Mouse (Mus musculus): Measurements from ENCODE around the gene Rhox4a. TPM values are rescaled to one million over a fixed set of nuclear protein-coding genes. Genes with fewer than 3 reads are reported as not detected.
"Not testable (repeated sequence)": the region's sequence is repeated elsewhere in the genome, so short reads cannot be mapped to it uniquely, and the experiment has no call there.

The Rhox4a gene
- total RNA-seq (2015; ENCODE audit: low replicate concordance) (not detected in 2 replicates), total RNA-seq (2017; ENCODE audit: low replicate concordance) (not detected in 2 replicates)

DNA sequence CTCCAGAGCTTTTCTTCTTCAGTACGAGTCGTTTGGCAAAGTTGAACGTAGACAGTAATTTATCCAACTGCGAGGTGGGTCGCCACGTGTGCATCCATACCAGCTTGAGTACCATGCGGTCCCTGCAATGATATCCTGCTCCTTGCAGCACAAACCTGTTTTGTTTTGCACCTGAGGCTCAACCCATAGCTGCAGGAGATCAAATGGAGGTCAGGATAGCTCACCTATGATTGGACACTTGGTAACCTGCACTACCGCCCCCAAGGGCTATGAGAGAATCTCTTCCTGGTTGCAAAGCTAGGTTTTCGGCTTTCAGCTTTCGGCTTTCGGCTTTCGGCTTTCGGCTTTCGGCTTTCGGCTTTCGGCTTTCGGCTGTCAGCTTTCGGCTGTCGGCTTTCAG is at the start of gene Rhox4a:
TSS of gene Rhox4a (plus strand) at position 301 of the 400 bp plus-strand sequence.
- not testable (repeated sequence) for ATAC-seq (replicated peaks; ENCODE audit: low FRiP score, poor library complexity, severe bottlenecking)

DNA sequence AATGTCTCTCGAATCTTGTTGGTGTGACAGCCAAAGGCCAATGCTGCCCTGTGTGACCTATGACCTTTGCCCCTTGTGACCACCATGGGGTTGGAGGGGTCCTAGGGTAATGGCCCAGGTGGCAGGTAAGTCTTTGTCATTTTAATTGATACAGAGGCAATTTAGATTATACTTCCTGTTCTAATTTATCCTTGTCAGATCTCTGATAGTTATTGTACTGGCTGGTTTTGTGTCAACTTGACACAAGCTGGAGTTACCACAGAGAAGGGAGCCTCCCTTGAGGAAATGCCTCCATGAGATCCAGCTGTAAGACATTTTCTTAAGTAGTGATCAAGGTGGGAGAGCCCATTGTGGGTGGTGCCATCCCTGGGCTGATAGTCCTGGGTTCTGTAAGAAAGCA is 43.0 kb upstream of the Rhox4a start, which contains the start of gene Rhox1:
TSS of gene Rhox1 (minus strand) at position 101 of the 400 bp plus-strand sequence.
- not testable (repeated sequence) for ATAC-seq (replicated peaks; ENCODE audit: low FRiP score, poor library complexity, severe bottlenecking)

GRCm38 (mm10) chrX:37244676-37245075 is 20.5 kb upstream of the Rhox4a start, which contains the start of gene Rhox2a:
TSS of gene Rhox2a (plus strand) at chrX:37244976.
- not testable (repeated sequence) for ATAC-seq (replicated peaks; ENCODE audit: low FRiP score, poor library complexity, severe bottlenecking)

DNA sequence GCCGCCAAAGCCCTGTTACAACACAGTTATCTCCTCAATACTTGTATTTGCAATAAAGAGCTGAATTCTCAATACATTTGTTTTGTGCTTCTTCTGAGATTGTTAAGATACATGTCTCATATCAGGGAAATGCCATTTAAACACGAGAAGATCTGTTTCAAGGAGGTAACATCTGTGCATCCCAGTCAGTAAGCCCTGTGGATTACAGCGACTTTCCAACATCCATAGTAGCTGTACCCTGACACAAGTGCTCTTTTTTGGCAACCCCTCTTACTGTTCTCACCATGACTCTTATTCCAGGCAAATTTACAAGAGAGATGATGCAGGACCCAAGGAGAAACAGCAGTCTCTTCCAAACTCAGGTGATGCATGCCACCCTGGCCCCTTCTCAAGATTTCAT is 15.5 kb upstream of the Rhox4a start, which contains the start of gene Rhox3a:
TSS of gene Rhox3a (plus strand) at position 301 of the 400 bp plus-strand sequence.
- not testable (repeated sequence) for ATAC-seq (replicated peaks; ENCODE audit: low FRiP score, poor library complexity, severe bottlenecking)

Other genes starting within 250 kb of the Rhox4a start
- gene Sowahd, start 216.5 kb upstream of the Rhox4a start, total RNA-seq (2015; ENCODE audit: low replicate concordance) = not detected in 2 replicates
- gene Sowahd, start 216.5 kb upstream of the Rhox4a start, total RNA-seq (2017; ENCODE audit: low replicate concordance) = not detected in 2 replicates
- 436 and 515 TPM in 2 replicates for gene Rpl39, start 179.9 kb upstream of the Rhox4a start, total RNA-seq (2015; ENCODE audit: low replicate concordance)
- gene Rpl39, start 179.9 kb upstream of the Rhox4a start, total RNA-seq (2017; ENCODE audit: low replicate concordance) = 335 and 802 TPM in 2 replicates
- gene Upf3b, start 155.0 kb upstream of the Rhox4a start, total RNA-seq (2015; ENCODE audit: low replicate concordance) = 55.1 and 75.5 TPM in 2 replicates
- 74.7 and 95.0 TPM in 2 replicates for gene Upf3b, start 155.0 kb upstream of the Rhox4a start, total RNA-seq (2017; ENCODE audit: low replicate concordance)
- gene Nkap, start 138.5 kb upstream of the Rhox4a start, total RNA-seq (2015; ENCODE audit: low replicate concordance) = 6.8 and 14.3 TPM in 2 replicates
- gene Nkap, start 138.5 kb upstream of the Rhox4a start, total RNA-seq (2017; ENCODE audit: low replicate concordance) = 9.7 and 57.9 TPM in 2 replicates
- gene Akap14, start 96.5 kb upstream of the Rhox4a start, total RNA-seq (2015; ENCODE audit: low replicate concordance) = not detected in 2 replicates
- gene Akap14, start 96.5 kb upstream of the Rhox4a start, total RNA-seq (2017; ENCODE audit: low replicate concordance) = not detected in 2 replicates
- 26.3 and 59.5 TPM in 2 replicates for gene Ndufa1, start 74.2 kb upstream of the Rhox4a start, total RNA-seq (2015; ENCODE audit: low replicate concordance)
- gene Ndufa1, start 74.2 kb upstream of the Rhox4a start, total RNA-seq (2017; ENCODE audit: low replicate concordance) = 51.6 and 63.5 TPM in 2 replicates
- gene Rnf113a1, start 74.1 kb upstream of the Rhox4a start, total RNA-seq (2015; ENCODE audit: low replicate concordance) = 1.4 and 2.1 TPM in 2 replicates
- not detected in 2 replicates for gene Rnf113a1, start 74.1 kb upstream of the Rhox4a start, total RNA-seq (2017; ENCODE audit: low replicate concordance)
- not detected in 2 replicates for gene Gm9, start 54.3 kb upstream of the Rhox4a start, total RNA-seq (2015; ENCODE audit: low replicate concordance)
- gene Gm9, start 54.3 kb upstream of the Rhox4a start, total RNA-seq (2017; ENCODE audit: low replicate concordance) = not detected in 2 replicates
- not detected in 2 replicates for gene Rhox1, start 43.1 kb upstream of the Rhox4a start, total RNA-seq (2015; ENCODE audit: low replicate concordance)
- not detected in 2 replicates for gene Rhox1, start 43.1 kb upstream of the Rhox4a start, total RNA-seq (2017; ENCODE audit: low replicate concordance)
- gene Rhox2a, start 20.4 kb upstream of the Rhox4a start, total RNA-seq (2015; ENCODE audit: low replicate concordance) = not detected in 2 replicates
- gene Rhox2a, start 20.4 kb upstream of the Rhox4a start, total RNA-seq (2017; ENCODE audit: low replicate concordance) = not detected in 2 replicates
- gene Rhox3a, start 15.4 kb upstream of the Rhox4a start, total RNA-seq (2015; ENCODE audit: low replicate concordance) = not detected in 2 replicates
- gene Rhox3a, start 15.4 kb upstream of the Rhox4a start, total RNA-seq (2017; ENCODE audit: low replicate concordance) = not detected in 2 replicates
- not detected in 2 replicates for gene Rhox3a2, start 114.7 kb downstream of the Rhox4a start, total RNA-seq (2015; ENCODE audit: low replicate concordance)
- not detected in 2 replicates for gene Rhox3a2, start 114.7 kb downstream of the Rhox4a start, total RNA-seq (2017; ENCODE audit: low replicate concordance)
- not detected in 2 replicates for gene Rhox4a2, start 125.5 kb downstream of the Rhox4a start, total RNA-seq (2015; ENCODE audit: low replicate concordance)
- not detected in 2 replicates for gene Rhox4a2, start 125.5 kb downstream of the Rhox4a start, total RNA-seq (2017; ENCODE audit: low replicate concordance)
- gene Rhox2b, start 146.7 kb downstream of the Rhox4a start, total RNA-seq (2015; ENCODE audit: low replicate concordance) = not detected in 2 replicates
- not detected in 2 replicates for gene Rhox2b, start 146.7 kb downstream of the Rhox4a start, total RNA-seq (2017; ENCODE audit: low replicate concordance)
- gene Rhox4b, start 167.2 kb downstream of the Rhox4a start, total RNA-seq (2015; ENCODE audit: low replicate concordance) = not detected in 2 replicates
- gene Rhox4b, start 167.2 kb downstream of the Rhox4a start, total RNA-seq (2017; ENCODE audit: low replicate concordance) = not detected in 2 replicates
- gene Rhox2c, start 188.3 kb downstream of the Rhox4a start, total RNA-seq (2015; ENCODE audit: low replicate concordance) = not detected in 2 replicates
- not detected in 2 replicates for gene Rhox2c, start 188.3 kb downstream of the Rhox4a start, total RNA-seq (2017; ENCODE audit: low replicate concordance)
- not detected in 2 replicates for gene Rhox3c, start 193.2 kb downstream of the Rhox4a start, total RNA-seq (2015; ENCODE audit: low replicate concordance)
- gene Rhox3c, start 193.2 kb downstream of the Rhox4a start, total RNA-seq (2017; ENCODE audit: low replicate concordance) = not detected in 2 replicates
- gene Rhox4c, start 215.0 kb downstream of the Rhox4a start, total RNA-seq (2015; ENCODE audit: low replicate concordance) = not detected in 2 replicates
- gene Rhox4c, start 215.0 kb downstream of the Rhox4a start, total RNA-seq (2017; ENCODE audit: low replicate concordance) = not detected in 2 replicates
- not detected in 2 replicates for gene Rhox2d, start 228.1 kb downstream of the Rhox4a start, total RNA-seq (2015; ENCODE audit: low replicate concordance)
- not detected in 2 replicates for gene Rhox2d, start 228.1 kb downstream of the Rhox4a start, total RNA-seq (2017; ENCODE audit: low replicate concordance)
- gene Rhox4d, start 249.0 kb downstream of the Rhox4a start, total RNA-seq (2015; ENCODE audit: low replicate concordance) = not detected in 2 replicates
- gene Rhox4d, start 249.0 kb downstream of the Rhox4a start, total RNA-seq (2017; ENCODE audit: low replicate concordance) = not detected in 2 replicates

Measured in erythroid progenitor cell, adult 5-6 weeks (primary cell).